In genomic region chr6:129033397-129033796, GRCm38 (mm10) we compare ENCODE assay signal across 11 mouse cellular contexts. TPM values are rescaled to one million over a fixed set of nuclear protein-coding genes. Genes with fewer than 3 reads are reported as not detected.
DNase-seq lines count a peak whose midpoint lies in the region; ATAC-seq and TF ChIP-seq lines count a peak whose summit lies in the region.
"Had no signal": no experiment of that assay in that cellular context is flagged by ENCODE, and none has a peak within 500 bp of the region (broad histone marks: within the 10 kb centered on the region; RNA-seq: fewer than 3 reads in every experiment).

No protein-coding gene starts in this region.

- no peak for TF ChIP-seq EP300 in liver, postnatal 0 days (IDR thresholded peaks at IDR 0.05; ENCODE audit: low read depth)

- H3K4me1 ChIP-seq in forebrain, postnatal 0 days (ENCODE audit: insufficient read depth) = no peaks in the 10 kb centered on the region
- H3K4me1 ChIP-seq in forebrain, embryonic 11.5 days (replicated peaks; ENCODE audit: control insufficient read depth, insufficient read depth, low read length) = no peaks in the 10 kb centered on the region
- no peaks in the 10 kb centered on the region for H3K4me1 ChIP-seq in liver, postnatal 0 days (ENCODE audit: insufficient read depth)
- H3K4me1 ChIP-seq: limb, embryonic 15.5 days; neural tube, embryonic 13.5 days had no signal

- H3K36me3 ChIP-seq in forebrain, postnatal 0 days (ENCODE audit: insufficient read depth) = no peaks in the 10 kb centered on the region
- H3K36me3 ChIP-seq in forebrain, embryonic 11.5 days (ENCODE audit: control insufficient read depth, insufficient read depth, low read length) = no peaks in the 10 kb centered on the region
- H3K36me3 ChIP-seq in liver, postnatal 0 days (replicated peaks; ENCODE audit: insufficient read depth, low read length) = no peaks in the 10 kb centered on the region
- H3K36me3 ChIP-seq: limb, embryonic 15.5 days; neural tube, embryonic 13.5 days had no signal

- TF ChIP-seq CTCF in forebrain, postnatal 0 days (IDR thresholded peaks at IDR 0.05; ENCODE audit: low read depth) = 0 out of 2 replicates have a peak, but pooled peaks have one; percentile 21
- TF ChIP-seq CTCF in liver, postnatal 0 days (IDR thresholded peaks at IDR 0.05; ENCODE audit: low read depth) = peak; percentile 75

- H3K4me3 ChIP-seq in forebrain, postnatal 0 days (ENCODE audit: low read depth, low read length) = no peak overlapping the region
- H3K4me3 ChIP-seq in forebrain, embryonic 11.5 days (ENCODE audit: low read depth, low read length) = no peak overlapping the region
- H3K4me3 ChIP-seq in liver, postnatal 0 days (ENCODE audit: low read depth, low read length) = no peak overlapping the region
- H3K4me3 ChIP-seq: limb, embryonic 15.5 days; neural tube, embryonic 13.5 days had no signal

- no peak overlapping the region for H3K27ac ChIP-seq in forebrain, postnatal 0 days (ENCODE audit: low read depth, low read length)
- no peak overlapping the region for H3K27ac ChIP-seq in forebrain, embryonic 11.5 days (ENCODE audit: low read depth, low read length)
- no peak overlapping the region for H3K27ac ChIP-seq in liver, postnatal 0 days (ENCODE audit: low read depth)
- H3K27ac ChIP-seq: limb, embryonic 15.5 days; neural tube, embryonic 13.5 days had no signal

- DNase-seq in forebrain, postnatal 0 days = no peak
- no peak for DNase-seq in forebrain, embryonic 11.5 days (ENCODE audit: low spot score)
- peak; percentile 11 to 43 for DNase-seq in spleen, adult 18-20 months
- DNase-seq in spleen, adult 12 weeks (ENCODE audit: low spot score) = no peak
- DNase-seq in liver, postnatal 0 days = peak; percentile 34
- DNase-seq in thymus, postnatal 25 days = peak; percentile 56
- no peak for DNase-seq in left cerebral cortex, adult 9 months (ENCODE audit: low spot score in 2 of 2)

- WGBS in forebrain, postnatal 0 days = 84% methylated on average over 2 of the region's 2 CpGs
- 85% methylated on average over 2 of the region's 2 CpGs for WGBS in forebrain, embryonic 11.5 days
- WGBS in liver, postnatal 0 days (ENCODE audit: insufficient replicate concordance) = 58% methylated on average over 2 of the region's 2 CpGs

- no peaks in the 10 kb centered on the region for H3K27me3 ChIP-seq in forebrain, postnatal 0 days (ENCODE audit: insufficient read depth, low read length)
- H3K27me3 ChIP-seq in forebrain, embryonic 11.5 days (ENCODE audit: control insufficient read depth, insufficient read depth, low read length) = no peaks in the 10 kb centered on the region
- no peaks in the 10 kb centered on the region for H3K27me3 ChIP-seq in liver, postnatal 0 days (ENCODE audit: insufficient read depth, low read length)
- H3K27me3 ChIP-seq: limb, embryonic 15.5 days; neural tube, embryonic 13.5 days had no signal

- no peak; the same call in 1 of the 2 replicates for ATAC-seq in forebrain, postnatal 0 days
- no peak for ATAC-seq in forebrain, embryonic 11.5 days (replicated peaks; ENCODE audit: low FRiP score)
- ATAC-seq in liver, postnatal 0 days = no peak
- ATAC-seq in cerebellum, adult (ENCODE audit: insufficient number of reproducible peaks, low FRiP score, low TSS enrichment) = no peak

- H3K9ac ChIP-seq in forebrain, postnatal 0 days = no peak overlapping the region
- no peak overlapping the region for H3K9ac ChIP-seq in forebrain, embryonic 11.5 days (ENCODE audit: low read length)
- H3K9ac ChIP-seq in liver, postnatal 0 days (replicated peaks) = no peak overlapping the region
- H3K9ac ChIP-seq: limb, embryonic 15.5 days; neural tube, embryonic 13.5 days had no signal

- no peaks in the 10 kb centered on the region for H3K9me3 ChIP-seq in forebrain, postnatal 0 days (ENCODE audit: low read length)
- no peaks in the 10 kb centered on the region for H3K9me3 ChIP-seq in forebrain, embryonic 11.5 days (ENCODE audit: control insufficient read depth, low read length)
- H3K9me3 ChIP-seq in liver, postnatal 0 days (ENCODE audit: low read length) = no peaks in the 10 kb centered on the region
- H3K9me3 ChIP-seq: limb, embryonic 15.5 days; neural tube, embryonic 13.5 days had no signal

- no peak overlapping the region for H3K4me2 ChIP-seq in forebrain, postnatal 0 days (ENCODE audit: low read depth)
- no peak overlapping the region for H3K4me2 ChIP-seq in forebrain, embryonic 11.5 days (ENCODE audit: low read depth, low read length, severe bottlenecking)
- H3K4me2 ChIP-seq in liver, postnatal 0 days (ENCODE audit: low read depth, low read length) = no peak overlapping the region
- H3K4me2 ChIP-seq: limb, embryonic 15.5 days; neural tube, embryonic 13.5 days had no signal

RNA-seq across cellular contexts. Expression of gene Klrb1f, which starts 12.3 kb away (rescaled TPM):
- total RNA-seq in forebrain, postnatal 0 days (2014; rRNA removed) = 0.46 and 0.76 TPM in 2 replicates
- polyA plus RNA-seq in forebrain, postnatal 0 days (2015; fragmentation: Nextera tagmentation; extraction: Ambion mirVana) = 0.28 and 0.55 TPM in 2 replicates
- 0.23 TPM in 1 of 2 replicates, not detected in the other for polyA plus RNA-seq in forebrain, embryonic 11.5 days (2014; fragmentation: Nextera tagmentation; extraction: Ambion mirVana)
- 0.27 and 0.59 TPM in 2 replicates for polyA plus RNA-seq in liver, postnatal 0 days (2015; fragmentation: Nextera tagmentation; extraction: Ambion mirVana)
- total RNA-seq: heart, postnatal 36 days had no signal

Comparison
In these comparisons a context has a peak if more than half of its experiments do, and no peak if none do; other contexts are left out.
1. DNase-seq: peak in spleen, adult 18-20 months (2 of 2), liver, postnatal 0 days (single experiment) and thymus, postnatal 25 days (single experiment); none in forebrain, postnatal 0 days (single experiment), forebrain, embryonic 11.5 days (single experiment), spleen, adult 12 weeks (single experiment) and left cerebral cortex, adult 9 months (0 of 2).